Mouse (Mus musculus) megakaryocyte, embryonic 14.5 days (primary cell): ENCODE measurements at regions not wholly inside any gene's neighbourhood (a gene's known extent, or its start where the extent isn't known, plus 50 kb on each side); places are given as distances from the start of the nearest gene placed in this dataset.

Source experiments
- FLI1 ChIP-seq: IDR thresholded peaks from 2 replicates; pipeline ENCODE4 v1.6.1; 2012; ENCODE audit warnings: low read length, inconsistent platforms, mixed read lengths
- GATA1 ChIP-seq: IDR thresholded peaks from 3 replicates; pipeline ENCODE4 v1.6.1; 2012; ENCODE audit warnings: mixed read lengths, low read length, inconsistent platforms, borderline replicate concordance

GRCm38 (mm10) chr5:105344808-105345732 lies 51.6 kb upstream of the Gbp6 start:
- TF ChIP-seq GATA1 (no peak), FLI1 (no peak)
